Mouse (Mus musculus) kidney, postnatal 0 days (tissue): ENCODE measurements around the gene Tbc1d30. TPM values are rescaled to one million over a fixed set of nuclear protein-coding genes. Genes with fewer than 3 reads are reported as not detected.

ENCODE experiments used
- ATAC-seq: fragments of 200-750 bp; cut with Nextera tagmentation; replicated peaks from 2 replicates; pipeline ENCODE4 v1.8.0; 2017; ENCODE audit warnings: low read depth, moderate number of reproducible peaks, moderate TSS enrichment, moderate library complexity; ENCODE audit not compliant: low FRiP score
- DNase-seq: peaks from one replicate; pipeline ENCODE4 v3.0.0-alpha.2; 2016; ENCODE audit warnings: low spot score
- H3K27ac ChIP-seq: fragments of 300-500 bp; sonication (generic); 2 replicates; pipeline ENCODE4 v1.5.1; 2014; ENCODE audit warnings: mild to moderate bottlenecking
- H3K27me3 ChIP-seq: fragments of 300-500 bp; sonication (generic); 2 replicates; pipeline ENCODE4 v1.6.1; 2014; ENCODE audit warnings: low read length, mixed read lengths; ENCODE audit not compliant: insufficient read depth
- H3K36me3 ChIP-seq: fragments of 300-500 bp; sonication (generic); 2 replicates; pipeline ENCODE4 v1.6.1; 2014; ENCODE audit warnings: low read length, mixed read lengths; ENCODE audit not compliant: insufficient read depth
- H3K4me1 ChIP-seq: fragments of 300-500 bp; sonication (generic); replicated peaks from 2 replicates; pipeline ENCODE4 v1.6.1; 2014; ENCODE audit warnings: antibody characterized with exemption, low read length, mixed read lengths; ENCODE audit not compliant: insufficient read depth
- H3K4me2 ChIP-seq: fragments of 300-500 bp; sonication (generic); 2 replicates; pipeline ENCODE4 v1.6.1; 2014; ENCODE audit warnings: mild to moderate bottlenecking, low read length, moderate library complexity, mixed read lengths
- H3K4me3 ChIP-seq: fragments of 300-500 bp; sonication (generic); replicated peaks from 2 replicates; pipeline ENCODE4 v1.5.1; 2014; ENCODE audit warnings: low read depth, low read length
- H3K9ac ChIP-seq: fragments of 300-500 bp; sonication (generic); 2 replicates; pipeline ENCODE4 v1.6.1; 2014; ENCODE audit warnings: low read depth, low read length
- H3K9me3 ChIP-seq: fragments of 300-500 bp; sonication (generic); replicated peaks from 2 replicates; pipeline ENCODE4 v1.6.1; 2016; ENCODE audit warnings: low read length, inconsistent platforms, mixed read lengths
- CTCF ChIP-seq: IDR thresholded peaks from 2 replicates; pipeline ENCODE4 v1.5.1; 2016; ENCODE audit warnings: antibody characterized with exemption, low read depth, mild to moderate bottlenecking, moderate library complexity
- WGBS: fragments of 180-500 bp; shearing (Covaris S2); extraction: QIAGEN DNeasy Blood & Tissue Kit; methylation state at CpG from one replicate; pipeline ENCODE4 v1.1.7; 2014; 5-methylcytosine and 5-hydroxymethylcytosine counted together
- polyA plus RNA-seq: library from polyadenylated mRNA; unstranded; fragments of >200 nt; fragmentation: Nextera tagmentation; extraction: Ambion mirVana; gene quantifications from 2 replicates; pipeline ENCODE4 v1.2.1, GENCODE M21; 2015

Gene Tbc1d30
- polyA plus RNA-seq, 1 experiment from 2014 or later = 0.53 TPM

GRCm38 (mm10) chr10:121326167-121326566, 24.9 kb downstream of the Tbc1d30 start:
- Histone ChIP-seq H3K27me3 (no peaks in the 10 kb centered on the region), H3K4me1 (no peaks in the 10 kb centered on the region), H3K9me3 (no peaks in the 10 kb centered on the region), H3K4me3 (no peak overlapping the region), H3K9ac (no peak overlapping the region), H3K4me2 (no peak overlapping the region), H3K27ac (no peak overlapping the region), H3K36me3 (no peaks in the 10 kb centered on the region)
- ATAC-seq (no peak), DNase-seq (no peak)
- TF ChIP-seq CTCF = peak; percentile 16; the same call in 1 of the 2 replicates

- 84% methylated on average over 7 of the region's 7 CpGs for WGBS
- Histone ChIP-seq H3K27ac (no peak overlapping the region), H3K36me3 (no peaks in the 10 kb centered on the region), H3K27me3 (no peaks in the 10 kb centered on the region), H3K9me3 (no peaks in the 10 kb centered on the region), H3K4me1 (no peaks in the 10 kb centered on the region), H3K9ac (no peak overlapping the region), H3K4me2 (no peak overlapping the region), H3K4me3 (no peak overlapping the region)
- ATAC-seq (no peak), DNase-seq (no peak)
- no peak for TF ChIP-seq CTCF
These were observed 27.6 kb downstream of the Tbc1d30 start for GRCm38 (mm10) chr10:121323493-121323892.

- Histone ChIP-seq H3K27ac (no peak overlapping the region), H3K36me3 (no peaks in the 10 kb centered on the region), H3K9me3 (no peaks in the 10 kb centered on the region), H3K9ac (no peak overlapping the region), H3K4me2 (no peak overlapping the region), H3K27me3 (no peaks in the 10 kb centered on the region), H3K4me3 (no peak overlapping the region), H3K4me1 (no peaks in the 10 kb centered on the region)
- no peak for TF ChIP-seq CTCF
- ATAC-seq (no peak), DNase-seq (no peak)
- WGBS = 69% methylated on average over 7 of the region's 7 CpGs
These were observed 32.6 kb downstream of the Tbc1d30 start for GRCm38 (mm10) chr10:121318397-121318950.

GRCm38 (mm10) chr10:121316361-121316760, 34.7 kb downstream of the Tbc1d30 start:
- H3K9me3 ChIP-seq = no peaks in the 10 kb centered on the region
- TF ChIP-seq CTCF = no peak
- WGBS = 80% methylated on average over 10 of the region's 10 CpGs
- peaks cover 11% of the 10 kb centered on the region for H3K27me3 ChIP-seq
- no peak overlapping the region for H3K4me2 ChIP-seq
- no peak overlapping the region for H3K27ac ChIP-seq
- DNase-seq (no peak), ATAC-seq (no peak)
- H3K36me3 ChIP-seq = no peaks in the 10 kb centered on the region
- no peak overlapping the region for H3K9ac ChIP-seq
- H3K4me3 ChIP-seq = no peak overlapping the region
- H3K4me1 ChIP-seq = no peaks in the 10 kb centered on the region

GRCm38 (mm10) chr10:121315321-121316283, 35.5 kb downstream of the Tbc1d30 start:
- Histone ChIP-seq H3K36me3 (no peaks in the 10 kb centered on the region), H3K9ac (no peak overlapping the region), H3K4me2 (peak overlapping the region; percentile 38), H3K4me1 (peaks cover under 1% of the 10 kb centered on the region; the same call in 1 of the 2 replicates), H3K27me3 (peaks cover 16% of the 10 kb centered on the region), H3K9me3 (no peaks in the 10 kb centered on the region), H3K4me3 (peak overlapping the region; percentile 12; the same call in 1 of the 2 replicates), H3K27ac (peak overlapping the region; percentile 62; the same call in 1 of the 2 replicates)
- TF ChIP-seq CTCF = no peak
- 27% methylated on average over 27 of the region's 27 CpGs for WGBS
- no peak for ATAC-seq
- peak; percentile 46 for DNase-seq

GRCm38 (mm10) chr10:121314186-121314585, 36.9 kb downstream of the Tbc1d30 start:
- H3K4me3 ChIP-seq = no peak overlapping the region
- peaks cover 25% of the 10 kb centered on the region for H3K27me3 ChIP-seq
- ATAC-seq (no peak), DNase-seq (no peak)
- H3K36me3 ChIP-seq = no peaks in the 10 kb centered on the region
- peaks cover 11% of the 10 kb centered on the region for H3K4me1 ChIP-seq
- TF ChIP-seq CTCF = no peak
- WGBS = 61% methylated on average over 4 of the region's 4 CpGs
- H3K4me2 ChIP-seq = no peak overlapping the region
- H3K27ac ChIP-seq = no peak overlapping the region
- no peak overlapping the region for H3K9ac ChIP-seq
- no peaks in the 10 kb centered on the region for H3K9me3 ChIP-seq
